Mouse (Mus musculus) thymus, adult 2 months (tissue): ENCODE measurements around the gene Fkbp6. TPM values are rescaled to one million over a fixed set of nuclear protein-coding genes. Genes with fewer than 3 reads are reported as not detected.
A peak's percentile ranks its signal among the peaks of the same experiment; 100 is the strongest.

Experiments
- DNase-seq: peaks from one replicate; pipeline ENCODE4 v3.0.0; 2021
- H3K27ac ChIP-seq: fragments of 200-500 bp; 2 replicates; pipeline ENCODE4 v1.5.1; 2012; ENCODE audit warnings: low read length, control low read depth; ENCODE audit not compliant: control insufficient read depth, insufficient read depth
- H3K27me3 ChIP-seq: fragments of 200-500 bp; 2 replicates; pipeline ENCODE4 v1.6.1; 2012; ENCODE audit warnings: mild to moderate bottlenecking, low read length, moderate library complexity, mixed read lengths; ENCODE audit not compliant: control insufficient read depth, insufficient read depth
- H3K36me3 ChIP-seq: fragments of 200-500 bp; 2 replicates; pipeline ENCODE4 v1.6.1; 2012; ENCODE audit warnings: mild to moderate bottlenecking, low read length, moderate library complexity; ENCODE audit not compliant: control insufficient read depth, insufficient read depth
- H3K4me1 ChIP-seq: fragments of 200-500 bp; replicated peaks from 2 replicates; pipeline ENCODE4 v1.6.1; 2012; ENCODE audit warnings: low read length; ENCODE audit not compliant: control insufficient read depth, insufficient read depth
- H3K4me3 ChIP-seq: fragments of 200-500 bp; 2 replicates; pipeline ENCODE4 v1.5.1; 2012; ENCODE audit warnings: mild to moderate bottlenecking, low read length, control low read depth, moderate library complexity; ENCODE audit not compliant: control insufficient read depth, insufficient read depth
- CTCF ChIP-seq: fragments of 200-500 bp; IDR thresholded peaks from 2 replicates; pipeline ENCODE4 v1.5.1; 2012; ENCODE audit warnings: mild to moderate bottlenecking, control low read depth, low read length, moderate library complexity, borderline replicate concordance; ENCODE audit not compliant: control insufficient read depth, poor library complexity, insufficient read depth; ENCODE audit errors: extremely low read depth
- POLR2A ChIP-seq: fragments of 200-500 bp; IDR thresholded peaks from 2 replicates; pipeline ENCODE4 v1.6.1; 2012; ENCODE audit warnings: mild to moderate bottlenecking, low read length, control low read depth, moderate library complexity; ENCODE audit not compliant: control insufficient read depth, poor library complexity, insufficient read depth; ENCODE audit errors: extremely low read depth
- WGBS: fragments of 180-500 bp; shearing (Covaris S2); methylation state at CpG from one replicate; pipeline ENCODE4 v1.1.7; 2018; 5-methylcytosine and 5-hydroxymethylcytosine counted together
- polyA plus RNA-seq: library from polyadenylated mRNA; depleted of rRNA; stranded (reverse); fragments of >200 nt; gene quantifications from 2 replicates; pipeline ENCODE4 v1.2.3, GENCODE M21; 2012

Gene Fkbp6
- polyA plus RNA-seq, 1 experiment, result not detected

- H3K27me3 ChIP-seq, result no peaks in the 10 kb centered on the region
- H3K27ac ChIP-seq, result no peak overlapping the region
- H3K4me1 ChIP-seq, result no peaks in the 10 kb centered on the region
- no peaks in the 10 kb centered on the region for H3K36me3 ChIP-seq
- no peak for DNase-seq
- WGBS, result 84% methylated on average over 4 of the region's 4 CpGs
- H3K4me3 ChIP-seq, result no peak overlapping the region
- TF ChIP-seq POLR2A (no peak), CTCF (no peak)
Measured at GRCm38 (mm10) chr5:135270361-135270760, 79.5 kb downstream of the Fkbp6 start.

GRCm38 (mm10) chr5:135269451-135269850 is 80.4 kb downstream of the Fkbp6 start:
- Histone ChIP-seq H3K27me3 (no peaks in the 10 kb centered on the region), H3K4me3 (no peak overlapping the region), H3K27ac (no peak overlapping the region), H3K36me3 (no peaks in the 10 kb centered on the region), H3K4me1 (peaks cover 8% of the 10 kb centered on the region)
- TF ChIP-seq CTCF (no peak), POLR2A (no peak)
- no peak for DNase-seq
- WGBS, result 83% methylated on average over 8 of the region's 8 CpGs

GRCm38 (mm10) chr5:135264548-135264947 is 85.3 kb downstream of the Fkbp6 start:
- peak; percentile 30 for DNase-seq
- no peak for TF ChIP-seq POLR2A
- no peak for TF ChIP-seq CTCF
- H3K27me3 ChIP-seq, result no peaks in the 10 kb centered on the region
- 7% methylated on average over 9 of the region's 9 CpGs for WGBS
- peak overlapping the region; percentile 25; the same call in 1 of the 2 replicates for H3K27ac ChIP-seq
- H3K4me1 ChIP-seq, result peaks cover 16% of the 10 kb centered on the region
- no peaks in the 10 kb centered on the region for H3K36me3 ChIP-seq
- peak overlapping the region; percentile 25 for H3K4me3 ChIP-seq

GRCm38 (mm10) chr5:135263866-135264503 is 85.9 kb downstream of the Fkbp6 start:
- H3K4me3 ChIP-seq, result peak overlapping the region; percentile 25
- H3K4me1 ChIP-seq, result peaks cover 16% of the 10 kb centered on the region
- peak; percentile 37 for DNase-seq
- no peaks in the 10 kb centered on the region for H3K27me3 ChIP-seq
- 14% methylated on average over 17 of the region's 17 CpGs for WGBS
- H3K36me3 ChIP-seq, result no peaks in the 10 kb centered on the region
- 0 out of 2 replicates have a peak, but pooled peaks have one; percentile 29 for TF ChIP-seq POLR2A
- TF ChIP-seq CTCF, result peak; percentile 22; the same call in 1 of the 2 replicates
- H3K27ac ChIP-seq, result peak overlapping the region; percentile 25; the same call in 1 of the 2 replicates

- H3K4me3 ChIP-seq, result no peak overlapping the region
Measured at GRCm38 (mm10) chr5:135258280-135259150, 91.3 kb downstream of the Fkbp6 start.

GRCm38 (mm10) chr5:135257559-135257958 is 92.3 kb downstream of the Fkbp6 start:
- no peaks in the 10 kb centered on the region for H3K27me3 ChIP-seq
- WGBS, result 93% methylated on average over 12 of the region's 12 CpGs
- no peaks in the 10 kb centered on the region for H3K36me3 ChIP-seq
- H3K27ac ChIP-seq, result no peak overlapping the region
- H3K4me3 ChIP-seq, result no peak overlapping the region
- TF ChIP-seq CTCF (no peak), POLR2A (no peak)
- no peaks in the 10 kb centered on the region for H3K4me1 ChIP-seq
- no peak for DNase-seq

More at GRCm38 (mm10) chr5:135258280-135259150, 91.3 kb downstream of the Fkbp6 start:
- TF ChIP-seq CTCF, result no peak
- TF ChIP-seq POLR2A, result no peak
- Histone ChIP-seq H3K27me3 (no peaks in the 10 kb centered on the region), H3K27ac (no peak overlapping the region), H3K4me1 (no peaks in the 10 kb centered on the region; the same call in 1 of the 2 replicates), H3K36me3 (no peaks in the 10 kb centered on the region)
- no peak for DNase-seq
- 91% methylated on average over 30 of the region's 30 CpGs for WGBS
